Mouse (Mus musculus) lung, adult 2 months (tissue): ENCODE results near the gene Krt6a.

Experiments used
- CTCF ChIP-seq: fragments of 200-500 bp; IDR thresholded peaks from 2 replicates; pipeline ENCODE4 v1.5.1; 2011; ENCODE audit warnings: mild to moderate bottlenecking, low read length, control low read depth; ENCODE audit not compliant: insufficient read depth
- POLR2A ChIP-seq: fragments of 200-500 bp; IDR thresholded peaks from 2 replicates; pipeline ENCODE4 v1.6.1; 2011; ENCODE audit warnings: low read depth, mild to moderate bottlenecking, control low read depth, low read length, borderline replicate concordance; ENCODE audit errors: extremely low read depth

DNA sequence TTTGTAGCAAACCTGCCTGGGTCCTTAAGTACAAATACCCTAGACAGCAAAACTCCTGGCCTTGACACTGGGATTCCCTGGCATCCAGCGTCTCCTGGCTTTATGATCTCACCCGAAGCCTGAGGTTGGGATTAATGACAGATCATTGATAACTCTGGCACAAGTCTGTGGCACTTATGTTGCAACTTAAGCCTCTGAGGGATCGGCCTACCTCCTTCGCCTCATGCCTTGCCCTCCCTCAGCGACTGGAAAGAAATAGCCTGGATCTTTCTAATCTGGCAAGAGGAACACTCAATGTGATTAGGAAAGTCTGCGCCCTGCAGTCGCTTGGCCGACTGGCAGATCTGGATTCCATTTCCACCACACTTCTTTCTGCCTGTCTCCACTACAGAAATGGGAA is 5.8 kb upstream of the Krt6a start:
- TF ChIP-seq CTCF: no peak
- TF ChIP-seq POLR2A: no peak
